Mouse (Mus musculus) heart, postnatal 0 days (tissue): ENCODE measurements around the gene Klhdc7b.

Experiments used
- CTCF ChIP-seq: IDR thresholded peaks from 2 replicates; pipeline ENCODE4 v1.5.1; 2016; ENCODE audit warnings: antibody characterized with exemption, control low read depth, low read depth
- EP300 ChIP-seq: IDR thresholded peaks from 2 replicates; pipeline ENCODE4 v1.6.1; 2016; ENCODE audit warnings: antibody characterized with exemption, low read depth

DNA sequence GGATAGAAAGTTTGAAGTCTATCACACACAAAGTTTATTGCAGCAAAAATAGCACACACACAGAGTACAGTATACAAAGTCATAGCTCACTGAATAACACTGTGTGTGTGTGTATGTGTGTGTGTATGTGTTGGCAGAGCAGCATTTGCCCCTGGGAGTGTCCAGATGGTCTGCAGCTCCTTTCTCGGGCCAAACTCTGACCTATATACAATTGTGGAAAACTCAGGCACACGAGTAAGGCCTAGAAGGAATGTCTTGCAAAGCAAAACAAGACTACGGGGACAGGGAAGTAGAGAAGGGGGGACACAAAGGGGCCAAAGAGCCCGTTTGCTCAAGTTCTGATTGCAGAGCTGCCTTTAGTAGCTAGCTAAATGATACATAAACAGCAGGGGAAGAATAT lies 48.2 kb downstream of the Klhdc7b start:
- no peak for TF ChIP-seq CTCF
- TF ChIP-seq EP300 = no peak
